Mouse (Mus musculus) thymus, adult 2 months (tissue): ENCODE measurements around the gene Ttll8. TPM values are rescaled to one million over a fixed set of nuclear protein-coding genes. Genes with fewer than 3 reads are reported as not detected.
A peak's percentile ranks its signal among the peaks of the same experiment; 100 is the strongest.

ENCODE experiments used
- DNase-seq: peaks from one replicate; pipeline ENCODE4 v3.0.0; 2021
- H3K27ac ChIP-seq: fragments of 200-500 bp; 2 replicates; pipeline ENCODE4 v1.5.1; 2012; ENCODE audit warnings: low read length, control low read depth; ENCODE audit not compliant: control insufficient read depth, insufficient read depth
- H3K27me3 ChIP-seq: fragments of 200-500 bp; 2 replicates; pipeline ENCODE4 v1.6.1; 2012; ENCODE audit warnings: mild to moderate bottlenecking, low read length, moderate library complexity, mixed read lengths; ENCODE audit not compliant: control insufficient read depth, insufficient read depth
- H3K36me3 ChIP-seq: fragments of 200-500 bp; 2 replicates; pipeline ENCODE4 v1.6.1; 2012; ENCODE audit warnings: mild to moderate bottlenecking, low read length, moderate library complexity; ENCODE audit not compliant: control insufficient read depth, insufficient read depth
- H3K4me1 ChIP-seq: fragments of 200-500 bp; replicated peaks from 2 replicates; pipeline ENCODE4 v1.6.1; 2012; ENCODE audit warnings: low read length; ENCODE audit not compliant: control insufficient read depth, insufficient read depth
- H3K4me3 ChIP-seq: fragments of 200-500 bp; 2 replicates; pipeline ENCODE4 v1.5.1; 2012; ENCODE audit warnings: mild to moderate bottlenecking, low read length, control low read depth, moderate library complexity; ENCODE audit not compliant: control insufficient read depth, insufficient read depth
- CTCF ChIP-seq: fragments of 200-500 bp; IDR thresholded peaks from 2 replicates; pipeline ENCODE4 v1.5.1; 2012; ENCODE audit warnings: mild to moderate bottlenecking, control low read depth, low read length, moderate library complexity, borderline replicate concordance; ENCODE audit not compliant: control insufficient read depth, poor library complexity, insufficient read depth; ENCODE audit errors: extremely low read depth
- POLR2A ChIP-seq: fragments of 200-500 bp; IDR thresholded peaks from 2 replicates; pipeline ENCODE4 v1.6.1; 2012; ENCODE audit warnings: mild to moderate bottlenecking, low read length, control low read depth, moderate library complexity; ENCODE audit not compliant: control insufficient read depth, poor library complexity, insufficient read depth; ENCODE audit errors: extremely low read depth
- WGBS: fragments of 180-500 bp; shearing (Covaris S2); methylation state at CpG from one replicate; pipeline ENCODE4 v1.1.7; 2018; 5-methylcytosine and 5-hydroxymethylcytosine counted together
- polyA plus RNA-seq: library from polyadenylated mRNA; depleted of rRNA; stranded (reverse); fragments of >200 nt; gene quantifications from 2 replicates; pipeline ENCODE4 v1.2.3, GENCODE M21; 2012

Ttll8 gene
- polyA plus RNA-seq, 1 experiment = 0.05 TPM

DNA sequence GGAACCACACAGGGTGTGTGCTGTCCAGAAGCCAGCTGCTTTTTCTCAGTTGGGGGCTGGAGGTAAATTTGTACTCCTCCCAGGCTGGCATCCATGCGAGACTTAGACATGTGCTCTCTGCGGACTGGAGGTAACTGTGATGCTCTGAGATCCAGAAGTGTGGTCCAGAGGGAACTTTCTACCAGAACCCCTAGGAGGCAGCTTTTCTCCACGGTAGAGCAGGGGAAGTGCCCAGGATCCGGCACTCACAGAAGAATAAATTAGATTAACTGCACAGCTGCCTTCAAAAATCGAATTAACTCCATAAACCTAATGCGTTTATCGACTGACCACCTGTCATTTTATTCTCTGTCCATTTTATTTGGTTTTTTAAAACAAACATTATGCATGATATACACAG lies 20.1 kb downstream of the Ttll8 start:
- H3K4me1 ChIP-seq = no peaks in the 10 kb centered on the region
- WGBS = 56% methylated on average over 7 of the region's 7 CpGs
- no peaks in the 10 kb centered on the region for H3K36me3 ChIP-seq
- H3K4me3 ChIP-seq = no peak overlapping the region
- H3K27me3 ChIP-seq = no peaks in the 10 kb centered on the region
- TF ChIP-seq CTCF = no peak
- no peak for TF ChIP-seq POLR2A
- DNase-seq = no peak
- no peak overlapping the region for H3K27ac ChIP-seq

DNA sequence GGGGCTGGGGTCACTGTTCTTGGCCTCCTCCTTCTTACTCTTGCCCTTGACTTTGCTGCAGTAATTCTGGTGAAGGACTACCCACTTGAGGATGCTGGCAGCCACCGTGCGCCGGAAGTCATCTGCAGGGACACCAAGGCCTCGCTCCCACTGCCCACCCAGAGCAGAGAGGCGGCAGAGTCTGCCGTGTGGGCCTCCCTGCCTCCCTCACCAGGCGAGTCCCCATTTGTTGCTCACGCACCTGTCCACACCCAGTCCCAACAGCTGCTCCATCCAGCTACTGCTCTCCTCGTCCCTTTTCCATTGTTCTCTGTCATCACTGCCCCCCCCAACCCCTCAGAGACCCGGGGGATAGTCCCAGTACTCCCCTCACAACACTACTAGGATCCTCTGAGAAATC lies 21.6 kb downstream of the Ttll8 start:
- TF ChIP-seq CTCF (no peak), POLR2A (no peak)
- WGBS = 84% methylated on average over 6 of the region's 10 CpGs
- no peak for DNase-seq
- H3K36me3 ChIP-seq = no peaks in the 10 kb centered on the region
- no peak overlapping the region for H3K4me3 ChIP-seq
- H3K27me3 ChIP-seq = no peaks in the 10 kb centered on the region
- H3K4me1 ChIP-seq = no peaks in the 10 kb centered on the region
- H3K27ac ChIP-seq = no peak overlapping the region

DNA sequence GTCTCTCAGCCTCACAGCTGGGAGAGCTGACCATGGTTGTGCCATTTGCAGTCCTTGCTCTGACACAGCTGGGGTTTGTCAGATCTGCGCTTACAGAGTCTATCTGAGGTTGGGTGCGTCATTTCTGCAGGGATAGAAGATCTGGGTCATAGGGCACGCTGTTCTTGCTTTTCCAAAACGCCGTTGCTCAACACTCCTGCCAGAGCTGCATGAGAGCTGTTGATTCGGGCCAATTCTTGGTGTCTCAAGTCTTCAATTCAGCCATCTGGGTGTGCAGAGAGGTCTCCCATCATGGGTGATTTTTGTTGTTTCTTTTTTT lies 32.3 kb downstream of the Ttll8 start:
- no peak overlapping the region for H3K4me3 ChIP-seq
- TF ChIP-seq CTCF (no peak), POLR2A (no peak)
- no peaks in the 10 kb centered on the region for H3K27me3 ChIP-seq
- no peaks in the 10 kb centered on the region for H3K36me3 ChIP-seq
- 83% methylated on average over 6 of the region's 6 CpGs for WGBS
- no peak for DNase-seq
- no peak overlapping the region for H3K27ac ChIP-seq
- H3K4me1 ChIP-seq = no peaks in the 10 kb centered on the region

DNA sequence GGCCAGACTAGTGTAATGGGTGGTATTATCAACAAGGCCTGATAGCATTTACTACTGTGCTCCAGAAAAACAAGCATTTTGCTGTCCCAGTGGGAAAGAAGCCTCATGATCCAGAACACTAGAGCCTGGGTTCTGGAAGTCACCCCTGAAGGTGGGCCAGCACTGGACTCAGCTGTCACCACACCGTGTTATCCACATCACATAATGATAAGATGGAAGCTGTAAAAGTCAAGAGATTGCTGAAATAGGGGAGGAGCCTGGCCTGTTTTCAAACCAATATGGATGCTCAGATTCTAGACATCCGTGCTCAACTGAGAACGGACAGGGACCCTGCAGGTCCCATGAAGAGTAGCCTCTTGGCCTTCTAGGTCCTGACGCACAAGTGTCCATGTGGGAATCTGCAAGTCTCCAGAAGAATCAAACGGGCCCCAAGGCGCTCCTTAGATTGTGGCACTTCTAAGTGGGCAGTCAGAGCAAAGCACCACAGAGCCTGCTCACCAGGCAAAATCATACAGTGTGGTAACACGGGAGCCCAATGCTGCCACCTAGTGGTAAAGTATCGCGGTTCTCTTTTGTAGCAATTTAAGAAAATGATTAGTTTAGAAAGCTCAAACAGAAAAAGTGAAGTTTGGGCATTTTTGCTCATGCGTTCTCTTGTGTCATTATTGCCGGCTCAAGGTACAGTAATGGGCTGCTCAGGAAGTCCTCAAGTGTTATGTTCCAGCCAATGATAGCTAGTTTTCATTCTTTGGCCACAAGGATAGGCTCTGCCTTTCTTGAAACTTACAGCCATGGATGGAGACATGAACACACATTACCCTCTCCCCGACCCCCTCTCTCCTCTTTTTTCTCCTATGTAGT lies 32.9 kb downstream of the Ttll8 start:
- 28% methylated on average over 12 of the region's 12 CpGs for WGBS
- Histone ChIP-seq H3K36me3 (no peaks in the 10 kb centered on the region), H3K4me3 (no peak overlapping the region), H3K4me1 (no peaks in the 10 kb centered on the region), H3K27ac (no peak overlapping the region), H3K27me3 (no peaks in the 10 kb centered on the region)
- TF ChIP-seq CTCF = 0 out of 2 replicates have a peak, but pooled peaks have one; percentile 51
- no peak for TF ChIP-seq POLR2A
- DNase-seq = peak; percentile 56

DNA sequence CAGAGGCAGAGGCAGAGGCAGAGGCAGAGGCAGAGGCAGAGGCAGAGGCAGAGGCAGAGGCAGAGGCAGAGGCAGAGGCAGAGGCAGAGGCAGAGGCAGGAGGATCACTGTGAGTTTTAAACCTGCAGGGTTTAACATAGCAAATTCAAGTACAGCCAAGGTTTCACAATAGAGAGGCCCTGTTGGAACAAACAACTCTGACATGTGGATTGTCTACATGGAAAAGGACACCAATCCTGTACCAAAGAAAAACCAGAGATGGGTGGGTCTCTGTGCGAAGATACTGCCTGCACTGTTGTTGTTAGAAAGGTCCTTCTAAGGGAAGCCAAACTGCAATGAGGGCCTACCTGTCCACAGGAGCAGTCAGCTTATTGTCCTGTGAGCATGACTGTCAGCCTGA lies 34.2 kb downstream of the Ttll8 start:
- no peaks in the 10 kb centered on the region for H3K36me3 ChIP-seq
- TF ChIP-seq POLR2A (no peak), CTCF (no peak)
- no peaks in the 10 kb centered on the region for H3K4me1 ChIP-seq
- 100% methylated on average over 1 of the region's 1 CpGs for whole genome bisulfite sequencing
- H3K27me3 ChIP-seq = no peaks in the 10 kb centered on the region
- no peak for DNase-seq
- no peak overlapping the region for H3K27ac ChIP-seq
- no peak overlapping the region for H3K4me3 ChIP-seq

DNA sequence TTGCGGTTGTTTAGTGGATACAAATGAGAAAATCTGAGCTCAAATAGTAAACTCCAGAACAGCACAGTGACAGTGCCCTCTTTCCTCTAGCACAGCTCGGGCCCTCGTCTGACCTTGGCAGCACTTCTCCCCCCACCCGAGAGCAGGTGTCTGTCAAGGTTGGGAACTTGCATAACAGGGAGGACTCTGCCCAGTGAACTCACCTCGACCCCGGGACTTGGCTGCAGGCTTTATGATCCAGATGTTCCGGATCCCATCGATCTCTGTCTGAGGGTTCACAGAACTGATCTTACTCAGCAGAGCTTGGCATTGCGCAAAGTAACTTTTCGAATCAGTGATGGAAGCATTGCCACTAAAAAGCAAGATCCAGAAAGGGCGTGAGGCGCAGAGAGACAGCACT lies 34.9 kb downstream of the Ttll8 start:
- Histone ChIP-seq H3K27me3 (no peaks in the 10 kb centered on the region), H3K4me3 (no peak overlapping the region), H3K27ac (no peak overlapping the region), H3K4me1 (no peaks in the 10 kb centered on the region), H3K36me3 (no peaks in the 10 kb centered on the region)
- 88% methylated on average over 12 of the region's 12 CpGs for WGBS
- TF ChIP-seq POLR2A (no peak), CTCF (no peak)
- DNase-seq = no peak
